Mouse (Mus musculus) megakaryocyte, embryonic 14.5 days (primary cell): ENCODE results near the gene Arpc1b.

Experiments used
- FLI1 ChIP-seq: IDR thresholded peaks from 2 replicates; pipeline ENCODE4 v1.6.1; 2012; ENCODE audit warnings: low read length, inconsistent platforms, mixed read lengths
- GATA1 ChIP-seq: IDR thresholded peaks from 3 replicates; pipeline ENCODE4 v1.6.1; 2012; ENCODE audit warnings: mixed read lengths, low read length, inconsistent platforms, borderline replicate concordance

DNA sequence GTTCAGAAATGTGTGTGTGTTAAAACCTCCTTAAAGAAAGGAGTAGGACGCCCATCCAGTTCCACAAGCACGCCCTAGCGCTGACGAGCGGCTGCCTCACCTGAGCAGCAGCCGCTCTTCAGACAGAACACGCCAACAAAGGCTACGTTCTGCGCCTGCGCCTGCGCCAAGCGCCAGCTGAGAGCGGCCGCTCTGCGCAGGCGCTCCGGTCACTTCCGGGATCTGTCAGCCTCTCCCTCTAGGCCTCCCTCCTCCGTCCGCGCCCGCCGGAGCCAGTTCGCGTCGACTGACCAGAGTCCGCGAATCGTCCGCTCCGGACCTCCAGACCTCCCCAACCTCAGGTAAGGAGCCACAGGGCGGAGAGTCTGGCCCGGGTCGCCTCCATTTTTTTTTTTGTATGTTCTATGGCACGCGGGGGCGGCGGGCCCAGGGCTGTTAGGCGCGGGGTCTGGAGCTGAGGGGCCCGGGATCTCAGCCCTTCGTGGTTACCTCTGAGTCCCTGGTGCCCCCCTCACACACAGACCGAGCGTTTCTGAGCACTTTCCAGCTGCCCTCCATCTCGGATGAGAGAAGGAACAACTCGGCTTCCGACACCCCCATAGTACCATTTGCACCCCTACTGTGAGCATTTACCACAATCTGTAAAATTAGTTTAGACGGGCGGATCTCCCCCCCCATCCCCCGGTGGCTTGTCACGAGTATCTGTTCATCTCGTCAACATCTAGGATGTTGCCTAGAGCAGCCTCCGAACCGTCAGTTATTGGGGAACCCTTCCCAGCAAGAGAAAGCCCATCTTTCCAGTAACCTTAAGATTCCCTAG lies 30.2 kb upstream of the Arpc1b start, which contains the start of the genes Arpc1a and Kpna7:
- TF ChIP-seq GATA1 (no peak), FLI1 (no peak)
